Mouse (Mus musculus): ENCODE measurements around the gene 1700017B05Rik. TPM values are rescaled to one million over a fixed set of nuclear protein-coding genes. Genes with fewer than 3 reads are reported as not detected.
A peak's percentile ranks its signal among the peaks of the same experiment; 100 is the strongest.

1700017B05Rik gene
- polyA plus RNA-seq, 1 experiment, result 4.6 TPM

- DNase-seq (ENCODE audit: extremely low spot score in 1 of 2, low spot score in 1 of 2), result no peak
These were observed 39.1 kb downstream of the 1700017B05Rik start for GRCm38 (mm10) chr9:57223341-57223740.

DNA sequence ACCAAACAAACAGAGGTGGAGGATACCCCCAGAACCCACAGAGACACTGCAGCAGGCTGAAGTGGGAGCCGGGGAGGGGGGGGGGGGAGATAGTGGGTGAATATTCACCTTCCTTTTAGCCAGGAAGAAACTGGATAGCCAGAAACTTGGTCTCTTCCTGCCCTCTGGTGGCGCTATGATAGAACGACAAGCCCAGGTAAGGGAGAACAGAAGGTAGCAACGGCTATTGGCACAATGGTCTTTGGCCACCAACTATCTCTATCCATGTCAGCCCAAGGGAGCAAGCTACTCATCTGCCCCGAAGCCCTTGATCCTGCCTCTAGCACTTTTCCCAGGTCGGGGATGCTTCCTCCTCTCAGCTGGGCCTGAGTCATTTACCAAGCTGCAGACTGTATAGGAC, 42.1 kb downstream of the 1700017B05Rik start:
- peak in 1 of 2 experiments; percentile 66 for DNase-seq (ENCODE audit: extremely low spot score in 1 of 2, low spot score in 1 of 2)

DNA sequence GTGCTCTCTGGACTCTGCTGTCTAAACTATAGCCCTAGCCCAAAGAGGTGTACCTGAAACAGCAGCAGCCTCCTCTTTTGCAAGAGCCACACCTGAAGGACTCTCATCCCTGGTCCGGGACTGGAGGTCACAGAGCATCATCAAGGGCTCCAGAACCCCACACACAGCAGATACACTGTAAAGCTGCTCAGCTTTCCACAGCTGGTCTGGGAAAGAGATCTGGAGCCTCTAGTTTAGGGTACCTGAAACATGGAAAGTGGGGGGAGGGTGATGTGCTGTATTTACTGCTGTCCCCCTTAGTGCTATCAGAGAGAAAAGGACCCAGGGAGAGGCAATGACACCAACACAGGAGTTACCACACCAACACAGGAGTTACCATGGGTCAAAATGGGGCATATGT, 42.9 kb downstream of the 1700017B05Rik start:
- DNase-seq (ENCODE audit: extremely low spot score in 1 of 2, low spot score in 1 of 2), result no peak

- no peak for DNase-seq (ENCODE audit: extremely low spot score in 1 of 2, low spot score in 1 of 2)
These were observed 43.6 kb downstream of the 1700017B05Rik start for GRCm38 (mm10) chr9:57218776-57219175.

- no peak for DNase-seq (ENCODE audit: extremely low spot score in 1 of 2, low spot score in 1 of 2)
These were observed 45.2 kb downstream of the 1700017B05Rik start for GRCm38 (mm10) chr9:57217220-57217619.

- DNase-seq (ENCODE audit: extremely low spot score in 1 of 2, low spot score in 1 of 2), result no peak
These were observed 47.9 kb downstream of the 1700017B05Rik start for GRCm38 (mm10) chr9:57214500-57214899.

GRCm38 (mm10) chr9:57212448-57213222, 49.8 kb downstream of the 1700017B05Rik start:
- no peak for DNase-seq (ENCODE audit: extremely low spot score in 1 of 2, low spot score in 1 of 2)

DNA sequence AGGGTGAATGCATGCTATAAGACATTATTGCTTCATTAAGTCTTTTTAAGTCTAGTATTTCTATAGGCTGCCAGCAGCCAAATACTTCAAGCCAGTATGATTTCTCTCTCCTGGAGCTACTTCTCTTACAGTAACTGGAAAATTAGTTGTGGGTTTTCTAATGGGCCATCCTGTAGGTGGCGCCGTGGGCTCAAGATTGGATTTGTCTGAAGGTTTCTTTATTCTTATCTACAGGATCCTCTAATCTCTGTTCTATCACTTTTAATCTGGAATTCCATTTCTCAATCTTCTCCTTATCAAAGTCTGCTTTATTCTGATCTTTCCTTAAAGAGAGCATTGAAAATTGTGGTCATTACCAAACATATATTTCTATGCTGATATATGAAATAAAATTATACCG, 53.1 kb downstream of the 1700017B05Rik start:
- DNase-seq (ENCODE audit: extremely low spot score in 1 of 2, low spot score in 1 of 2), result peak in 1 of 2 experiments; percentile 63

- DNase-seq (ENCODE audit: extremely low spot score in 1 of 2, low spot score in 1 of 2), result no peak
These were observed 55.5 kb downstream of the 1700017B05Rik start for GRCm38 (mm10) chr9:57206896-57207295.

- peak in 1 of 2 experiments; percentile 15 for DNase-seq (ENCODE audit: extremely low spot score in 1 of 2, low spot score in 1 of 2)
These were observed 58.8 kb downstream of the 1700017B05Rik start for GRCm38 (mm10) chr9:57203571-57203970.

Other genes with a start within 250 kb of the 1700017B05Rik start
- gene Sin3a, start 190.6 kb downstream of the 1700017B05Rik start, polyA plus RNA-seq (2012; rRNA removed), result 27.4 and 29.9 TPM in 2 replicates
- 241 and 243 TPM in 2 replicates for gene Man2c1, start 131.9 kb downstream of the 1700017B05Rik start, polyA plus RNA-seq (2012; rRNA removed)
- 13.5 and 15.0 TPM in 2 replicates for gene Neil1, start 114.3 kb downstream of the 1700017B05Rik start, polyA plus RNA-seq (2012; rRNA removed)
- 173 and 188 TPM in 2 replicates for gene Commd4, start 104.3 kb downstream of the 1700017B05Rik start, polyA plus RNA-seq (2012; rRNA removed)
- not detected in 2 replicates for gene Trcg1, start 26.1 kb downstream of the 1700017B05Rik start, polyA plus RNA-seq (2012; rRNA removed)
- 23.3 and 24.5 TPM in 2 replicates for gene Ppcdc, start 177.5 kb upstream of the 1700017B05Rik start, polyA plus RNA-seq (2012; rRNA removed)
- 343 and 371 TPM in 2 replicates for gene Scamp5, start 205.4 kb upstream of the 1700017B05Rik start, polyA plus RNA-seq (2012; rRNA removed)
- gene Rpp25, start 241.4 kb upstream of the 1700017B05Rik start, polyA plus RNA-seq (2012; rRNA removed), result 32.6 and 46.9 TPM in 2 replicates